Mouse (Mus musculus): ENCODE data around the gene Ints1.

The Ints1 gene

DNA sequence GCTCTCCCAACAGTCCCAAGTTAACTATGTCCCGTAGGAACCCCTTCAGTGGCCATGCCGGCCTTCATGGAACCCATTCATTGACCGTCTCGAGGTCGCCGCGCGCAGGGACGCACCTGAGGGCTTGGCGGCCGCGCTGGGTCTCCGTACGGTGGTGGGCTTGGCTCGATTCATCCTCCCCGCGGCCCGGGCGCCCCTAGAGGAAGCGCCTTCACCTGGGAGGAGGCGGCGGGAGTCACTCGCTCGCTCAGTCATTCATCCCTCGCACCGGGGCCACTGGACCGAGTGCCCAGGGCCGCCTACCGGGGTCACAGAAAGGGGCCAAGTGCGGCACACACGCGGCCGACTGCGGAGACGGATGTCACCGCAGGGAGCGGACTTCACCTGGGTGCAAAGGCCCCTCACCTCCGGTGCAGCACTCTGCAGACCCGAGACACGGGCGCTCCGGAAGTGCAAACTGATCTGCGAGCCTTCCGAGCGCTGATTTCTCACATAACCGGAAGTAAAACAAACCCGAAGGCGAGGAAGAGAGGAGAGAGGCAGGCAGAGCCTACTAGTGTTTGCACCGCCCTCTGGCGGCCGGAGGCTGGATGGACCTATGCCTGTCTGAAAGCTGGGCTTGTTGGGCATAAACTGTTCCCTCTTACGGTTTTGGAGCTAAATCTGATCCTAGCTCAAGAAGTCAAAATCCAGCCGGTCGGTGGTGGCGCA lies at the start of gene Ints1:
Gene Ints1, minus strand, starts transcription at position 459 of the 711 bp plus-strand sequence.
- DNase-seq (ENCODE audit: low read depth, low spot score): peak; percentile 88

GRCm38 (mm10) chr5:139824531-139824930 lies 49.1 kb upstream of the Ints1 start:
- DNase-seq (ENCODE audit: low read depth, low spot score): no peak

- no peak for DNase-seq (ENCODE audit: low read depth, low spot score)
Measured at GRCm38 (mm10) chr5:139821466-139822459, 46.3 kb upstream of the Ints1 start.

GRCm38 (mm10) chr5:139819538-139820181 lies 44.2 kb upstream of the Ints1 start, which contains the start of gene Tmem184a:
Gene Tmem184a, minus strand, starts transcription at chr5:139819917.
- DNase-seq (ENCODE audit: low read depth, low spot score): no peak

- DNase-seq (ENCODE audit: low read depth, low spot score): no peak
Measured at GRCm38 (mm10) chr5:139818801-139819200, 43.3 kb upstream of the Ints1 start.

DNA sequence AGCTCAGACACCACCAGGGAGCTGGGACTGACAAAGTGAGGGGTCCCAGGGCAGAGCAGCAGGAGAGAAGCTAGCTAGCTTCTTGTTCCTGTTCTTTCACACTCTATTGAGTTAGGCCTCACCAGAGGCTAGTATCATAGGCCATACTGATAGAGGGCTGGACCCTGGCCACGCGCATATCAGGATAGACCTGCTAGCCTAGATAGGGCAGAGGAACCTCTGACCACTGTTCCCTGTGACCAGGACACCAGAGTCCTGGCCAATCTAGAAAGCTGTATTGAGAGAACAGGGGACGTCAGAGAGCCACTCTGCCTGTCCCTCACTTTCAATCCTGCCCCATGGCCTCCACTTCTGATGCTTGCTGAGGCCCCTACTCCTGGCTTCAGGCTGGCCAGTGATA lies 42.6 kb upstream of the Ints1 start:
- DNase-seq (ENCODE audit: low read depth, low spot score): no peak

DNA sequence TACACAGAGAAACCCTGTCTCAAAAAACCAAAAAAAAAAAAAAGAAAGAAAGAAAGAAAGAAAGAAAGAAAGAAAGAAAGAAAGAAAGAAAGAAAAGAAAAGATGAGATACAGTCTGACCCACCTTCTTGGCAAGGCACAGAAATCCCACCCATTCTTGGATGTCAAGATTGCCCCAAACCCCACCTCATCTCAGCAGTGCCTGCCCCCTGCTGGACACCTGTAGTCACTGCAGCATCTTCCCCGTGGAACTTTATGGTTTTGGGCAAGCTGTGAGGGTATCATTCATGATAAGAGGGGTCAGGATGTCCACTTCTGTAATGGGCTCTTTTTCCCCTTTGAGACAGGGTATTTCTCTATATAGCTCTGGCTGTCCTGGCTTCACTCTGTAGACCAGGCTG lies 41.8 kb upstream of the Ints1 start:
- no peak for DNase-seq (ENCODE audit: low read depth, low spot score)

DNA sequence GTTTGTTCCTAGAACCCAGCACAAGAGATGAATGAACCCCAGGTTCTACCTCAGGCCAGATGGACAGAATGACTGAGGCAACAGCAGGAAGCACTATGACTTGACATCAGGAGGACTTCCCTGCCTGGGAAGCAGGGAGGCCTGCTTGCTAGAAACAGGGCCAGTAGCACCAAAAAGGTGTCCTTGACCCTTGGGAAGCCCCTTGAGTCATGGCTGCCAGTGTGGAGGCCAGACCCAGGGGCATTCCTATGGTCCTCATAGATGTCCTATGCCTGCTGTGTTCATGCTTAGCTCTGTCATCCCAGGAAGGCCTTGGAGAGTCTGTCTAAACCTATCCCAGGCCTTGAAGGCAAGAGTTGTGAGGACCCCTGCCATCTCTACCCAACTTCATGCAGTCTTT lies 41.0 kb upstream of the Ints1 start:
- DNase-seq (ENCODE audit: low read depth, low spot score): no peak

- no peak for DNase-seq (ENCODE audit: low read depth, low spot score)
Measured at GRCm38 (mm10) chr5:139815964-139816363, 40.5 kb upstream of the Ints1 start.

- DNase-seq (ENCODE audit: low read depth, low spot score): no peak
Measured at GRCm38 (mm10) chr5:139813963-139814381, 38.5 kb upstream of the Ints1 start.

DNA sequence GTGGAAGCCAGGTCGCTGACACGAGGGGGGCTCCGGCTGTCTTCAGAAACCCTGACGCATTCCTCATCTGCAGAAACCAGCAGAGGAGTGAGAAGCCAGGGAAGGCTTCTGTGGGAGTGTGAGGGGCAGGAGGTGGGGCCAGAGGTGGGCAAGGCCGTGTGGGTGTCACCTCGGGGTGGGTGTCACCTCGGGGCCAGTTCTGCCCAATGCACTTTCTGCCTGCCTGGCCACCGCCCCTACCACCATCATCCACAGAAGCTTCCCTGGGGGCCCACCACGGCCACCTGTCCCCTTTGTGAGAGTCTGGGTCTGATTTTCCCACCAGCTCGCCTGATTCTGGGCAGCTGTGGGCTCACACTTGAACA lies 37.6 kb upstream of the Ints1 start:
- DNase-seq (ENCODE audit: low read depth, low spot score): no peak

DNA sequence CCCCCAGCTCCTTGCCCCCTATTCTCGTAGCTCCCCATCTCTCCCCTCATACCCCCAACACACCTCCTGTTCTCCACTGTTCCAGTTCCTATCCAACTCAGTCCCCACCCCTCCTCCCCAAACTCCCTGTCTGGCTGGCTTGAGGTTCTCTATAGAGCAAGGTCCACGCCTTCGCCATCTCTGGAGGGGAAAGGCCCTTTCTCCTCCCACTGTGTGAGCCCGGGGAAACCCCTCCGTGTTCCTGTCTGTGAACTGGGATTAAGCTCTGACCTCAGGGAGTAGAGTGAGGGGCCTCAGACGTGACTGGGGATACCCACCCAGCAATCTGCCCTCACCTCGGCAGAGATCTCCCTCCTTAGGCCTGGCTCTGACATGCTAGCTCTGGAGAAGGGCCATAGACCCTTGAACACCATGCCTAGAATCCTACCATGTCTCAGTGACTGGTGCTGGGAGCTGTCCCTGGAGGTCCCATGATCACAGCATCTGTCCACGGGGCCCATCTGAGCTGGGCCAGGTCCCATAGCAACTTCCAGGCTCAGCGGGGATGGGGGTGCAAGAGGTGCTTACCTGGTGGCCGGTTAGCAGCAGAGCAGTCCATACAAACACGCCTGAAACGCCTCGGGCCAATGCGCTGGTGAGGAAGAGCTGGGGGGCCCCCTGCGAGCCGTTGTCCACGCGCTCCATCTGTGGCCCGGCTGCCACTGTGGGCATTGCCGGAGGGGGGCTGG lies 37.1 kb upstream of the Ints1 start:
- no peak for DNase-seq (ENCODE audit: low read depth, low spot score)

DNA sequence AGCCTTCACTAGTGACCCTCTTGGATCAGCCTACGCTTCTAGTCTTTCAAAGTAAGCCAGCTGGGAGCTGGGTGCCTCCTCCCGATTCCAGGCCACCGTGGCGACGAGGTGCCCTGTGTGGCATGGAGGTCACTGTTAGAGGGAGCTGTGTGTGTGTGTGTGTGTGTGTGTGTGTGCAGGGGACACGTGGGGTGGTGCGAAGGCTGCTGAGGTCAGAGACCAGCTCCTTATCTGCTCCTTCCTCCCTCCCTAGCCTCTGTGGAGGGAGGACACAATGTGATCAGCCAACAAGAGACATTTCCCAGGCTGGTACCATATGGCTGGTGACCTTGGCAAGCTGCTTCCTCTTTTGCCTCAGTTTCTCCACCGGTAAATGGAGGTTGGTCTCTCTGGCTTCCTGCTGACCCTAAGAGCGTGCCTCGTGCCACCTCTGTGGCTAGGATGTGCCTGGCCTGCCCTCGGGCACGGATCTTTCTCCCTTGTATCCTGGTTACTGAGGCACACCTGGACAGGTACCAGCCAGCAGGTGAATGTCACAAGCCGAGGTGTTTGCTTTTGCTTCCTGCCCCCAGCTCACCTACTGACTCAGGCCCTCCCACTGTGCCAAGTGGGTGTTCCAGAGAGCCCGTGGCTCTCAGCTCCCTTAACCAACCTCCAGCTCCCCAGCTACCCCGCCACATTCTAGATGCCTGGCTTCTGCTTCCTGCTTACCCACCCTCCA lies 36.4 kb upstream of the Ints1 start:
- no peak for DNase-seq (ENCODE audit: low read depth, low spot score)

GRCm38 (mm10) chr5:139809397-139809796 lies 33.9 kb upstream of the Ints1 start:
- no peak for DNase-seq (ENCODE audit: low read depth, low spot score)

DNA sequence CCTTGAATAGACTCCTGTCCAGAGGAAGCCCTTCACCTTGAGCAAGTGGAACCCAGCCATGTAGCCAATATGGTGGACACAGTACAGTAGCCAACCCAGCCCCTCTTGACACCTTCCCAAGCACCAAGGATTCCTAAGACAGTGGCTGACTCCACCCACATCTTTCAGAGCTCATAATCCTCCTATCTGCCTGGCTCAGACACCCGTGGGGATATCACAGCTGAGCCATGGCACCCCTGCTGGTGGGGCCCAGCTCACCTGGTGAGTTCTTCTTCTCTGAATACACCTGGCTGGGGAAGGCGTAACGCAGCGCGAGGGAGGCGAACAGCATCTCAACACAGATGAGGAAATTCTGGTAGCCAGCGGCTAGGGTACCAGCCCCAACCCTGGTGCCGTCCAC lies 30.4 kb upstream of the Ints1 start:
- DNase-seq (ENCODE audit: low read depth, low spot score): no peak

DNA sequence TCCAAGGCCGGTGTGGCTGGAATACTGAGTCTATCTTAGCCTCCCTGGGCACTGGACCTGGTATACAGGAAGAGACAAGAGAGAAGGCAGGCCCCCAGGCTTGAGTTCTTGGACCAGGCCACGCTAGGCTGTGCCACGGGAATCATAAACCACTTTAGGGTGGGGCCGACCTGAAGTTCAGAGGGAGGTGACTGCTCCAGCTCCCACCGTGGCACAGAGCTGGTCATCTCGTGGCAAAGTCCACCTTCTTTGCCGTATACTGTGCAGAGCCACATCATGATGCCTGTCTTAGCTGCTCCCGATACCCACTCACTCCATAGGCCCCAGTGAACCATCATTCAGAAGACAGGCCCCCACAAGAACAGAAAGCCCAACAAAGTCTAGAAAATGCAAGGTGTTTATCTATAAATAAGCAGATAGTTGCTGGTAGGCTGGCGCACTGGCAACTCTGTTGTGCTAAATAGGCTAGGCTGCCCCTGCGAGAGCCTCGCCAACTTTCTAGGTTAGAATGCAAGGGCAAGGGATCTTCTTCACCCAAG lies 29.2 kb upstream of the Ints1 start:
- DNase-seq (ENCODE audit: low read depth, low spot score): no peak

- no peak for DNase-seq (ENCODE audit: low read depth, low spot score)
Measured at GRCm38 (mm10) chr5:139804107-139804551, 28.7 kb upstream of the Ints1 start.

- no peak for DNase-seq (ENCODE audit: low read depth, low spot score)
Measured at GRCm38 (mm10) chr5:139803601-139804102, 28.2 kb upstream of the Ints1 start.

GRCm38 (mm10) chr5:139803165-139803564 lies 27.7 kb upstream of the Ints1 start:
- no peak for DNase-seq (ENCODE audit: low read depth, low spot score)

DNA sequence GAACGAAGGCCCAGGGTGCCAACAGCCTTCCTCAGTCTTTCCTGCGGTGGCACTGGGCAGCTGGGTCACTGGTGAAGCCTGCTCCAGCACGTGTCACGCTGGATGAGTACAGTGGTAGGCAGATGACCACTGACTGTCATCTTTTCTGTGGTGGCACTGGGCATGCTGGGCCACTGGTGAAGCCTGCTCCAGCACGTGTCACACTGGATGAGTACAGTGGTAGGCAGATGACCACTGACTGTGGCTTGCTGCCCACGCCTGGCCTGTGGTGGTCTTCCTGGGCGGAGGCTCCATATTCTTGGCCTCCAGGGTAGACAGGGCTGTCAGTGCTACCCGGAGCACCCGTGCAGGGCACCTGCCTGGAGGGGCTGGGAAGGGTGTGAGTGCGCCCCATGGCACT lies 26.4 kb upstream of the Ints1 start:
- no peak for DNase-seq (ENCODE audit: low read depth, low spot score)

Data from WW6 (cell line).